Mouse (Mus musculus): ENCODE results near the gene Cacng1. TPM values are rescaled to one million over a fixed set of nuclear protein-coding genes. Genes with fewer than 3 reads are reported as not detected.

Gene Cacng1
- polyA plus RNA-seq, 1 experiment from 2014 or later: 0.20 TPM

DNA sequence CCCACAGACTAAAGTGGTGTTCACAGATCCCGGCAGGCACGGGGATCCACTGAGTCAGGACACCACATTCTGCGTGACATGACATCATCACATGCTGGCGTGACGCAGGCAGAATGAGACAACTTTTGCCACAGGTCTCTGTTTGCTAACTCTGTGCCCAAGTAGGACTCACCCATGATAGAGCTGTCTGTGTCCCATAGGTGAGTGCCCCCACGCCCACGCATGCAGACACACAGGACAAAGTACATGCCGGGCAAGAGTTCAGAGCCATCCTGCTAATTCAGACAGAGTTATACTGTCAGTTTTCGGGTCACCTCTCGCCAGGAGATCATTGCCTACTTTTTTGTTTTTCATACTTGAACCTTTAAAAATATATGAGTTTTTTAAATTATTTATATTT is 27.8 kb downstream of the Cacng1 start:
- Histone ChIP-seq H3K27me3 (ENCODE audit: insufficient read depth, low read length) (no peaks in the 10 kb centered on the region), H3K4me1 (ENCODE audit: insufficient read depth) (no peaks in the 10 kb centered on the region), H3K4me3 (ENCODE audit: low read depth, low read length) (no peak overlapping the region), H3K9me3 (ENCODE audit: low read depth, low read length) (no peaks in the 10 kb centered on the region), H3K4me2 (no peak overlapping the region), H3K36me3 (ENCODE audit: insufficient read depth) (peaks cover 27% of the 10 kb centered on the region), H3K27ac (ENCODE audit: low read depth) (no peak overlapping the region), H3K9ac (no peak overlapping the region)
- TF ChIP-seq CTCF (IDR thresholded peaks at IDR 0.05; ENCODE audit: low read depth): no peak
- ATAC-seq (ENCODE audit: insufficient read depth) (no peak), DNase-seq (no peak)
- WGBS: 94% methylated on average over 10 of the region's 10 CpGs

DNA sequence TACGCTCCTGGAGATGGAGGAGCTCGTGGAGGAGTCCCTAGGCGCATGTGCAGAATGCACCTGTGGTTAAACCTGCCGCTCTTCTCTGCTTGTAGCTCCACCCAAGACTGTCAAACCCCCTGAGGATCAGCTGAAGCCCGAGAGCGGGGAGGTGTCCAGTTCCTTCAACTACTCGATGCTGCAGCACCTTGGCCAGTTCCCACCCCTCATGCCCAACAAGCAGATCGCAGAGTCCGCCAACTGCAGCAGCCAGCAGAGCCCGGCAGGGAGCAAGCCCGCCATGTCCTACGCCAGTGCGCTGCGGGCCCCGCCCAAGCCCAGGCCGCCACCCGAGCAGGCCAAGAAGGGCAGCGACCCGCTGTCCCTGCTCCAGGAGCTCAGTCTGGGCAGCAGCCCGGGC is 30.0 kb downstream of the Cacng1 start:
- H3K9ac ChIP-seq: no peak overlapping the region
- H3K36me3 ChIP-seq (ENCODE audit: insufficient read depth): peaks cover 36% of the 10 kb centered on the region
- no peak overlapping the region for H3K4me2 ChIP-seq
- H3K4me1 ChIP-seq (ENCODE audit: insufficient read depth): no peaks in the 10 kb centered on the region
- H3K9me3 ChIP-seq (ENCODE audit: low read depth, low read length): no peaks in the 10 kb centered on the region
- DNase-seq (no peak), ATAC-seq (ENCODE audit: insufficient read depth) (no peak)
- no peak for TF ChIP-seq CTCF (IDR thresholded peaks at IDR 0.05; ENCODE audit: low read depth)
- WGBS: 85% methylated on average over 20 of the region's 20 CpGs
- H3K27me3 ChIP-seq (ENCODE audit: insufficient read depth, low read length): no peaks in the 10 kb centered on the region
- no peak overlapping the region for H3K27ac ChIP-seq (ENCODE audit: low read depth)
- no peak overlapping the region for H3K4me3 ChIP-seq (ENCODE audit: low read depth, low read length)

DNA sequence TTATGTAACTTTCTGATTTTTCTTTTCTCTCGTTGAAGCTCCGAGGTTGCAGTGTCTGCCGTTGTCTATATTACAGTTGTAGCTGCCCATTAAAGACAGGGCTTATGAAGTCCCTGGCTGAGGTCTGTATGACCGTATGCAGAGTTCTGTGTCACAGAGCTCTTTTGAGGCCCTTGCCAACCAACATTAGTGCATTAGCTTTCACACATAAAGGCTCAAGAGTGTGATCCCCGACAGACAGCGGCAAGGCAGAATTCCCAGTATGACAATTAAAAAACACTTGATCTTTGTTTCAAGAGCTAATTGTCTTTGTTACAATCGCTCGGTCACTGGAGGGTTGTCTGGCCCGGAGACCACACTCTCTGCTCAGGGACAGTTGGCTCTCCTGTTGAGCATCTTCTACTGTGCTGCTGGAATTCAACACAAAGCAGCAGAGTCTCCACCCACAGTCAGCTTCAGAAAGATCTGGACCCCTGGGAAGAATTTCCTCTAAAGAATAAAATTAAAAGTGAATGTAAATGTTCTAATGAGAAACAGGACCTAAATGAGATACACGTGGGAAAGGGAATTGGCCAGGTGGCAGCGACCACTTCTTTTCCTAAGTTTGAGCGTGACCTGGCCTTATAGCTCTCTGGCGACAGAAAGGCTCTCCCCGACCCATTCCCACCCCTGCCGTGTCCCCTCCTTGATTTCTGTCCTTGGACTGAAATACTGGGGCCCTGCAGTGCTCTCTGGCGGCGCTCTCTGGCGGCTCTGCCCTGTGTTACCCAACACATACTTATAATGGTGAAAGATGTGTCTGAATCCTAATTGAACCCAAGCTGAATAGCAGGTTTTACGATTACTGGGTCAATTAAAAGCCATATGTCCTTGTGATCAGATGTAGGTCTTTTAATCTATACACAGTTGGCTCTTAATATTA is 32.5 kb downstream of the Cacng1 start:
- no peaks in the 10 kb centered on the region for H3K27me3 ChIP-seq (ENCODE audit: insufficient read depth, low read length)
- no peak overlapping the region for H3K27ac ChIP-seq (ENCODE audit: low read depth)
- no peak overlapping the region for H3K4me2 ChIP-seq
- ATAC-seq (ENCODE audit: insufficient read depth): no peak
- no peak overlapping the region for H3K9ac ChIP-seq
- WGBS: 82% methylated on average over 19 of the region's 19 CpGs
- H3K4me3 ChIP-seq (ENCODE audit: low read depth, low read length): no peak overlapping the region
- DNase-seq: no peak
- no peaks in the 10 kb centered on the region for H3K9me3 ChIP-seq (ENCODE audit: low read depth, low read length)
- peaks cover 38% of the 10 kb centered on the region for H3K36me3 ChIP-seq (ENCODE audit: insufficient read depth)
- no peaks in the 10 kb centered on the region for H3K4me1 ChIP-seq (ENCODE audit: insufficient read depth)
- TF ChIP-seq CTCF (IDR thresholded peaks at IDR 0.05; ENCODE audit: low read depth): no peak

DNA sequence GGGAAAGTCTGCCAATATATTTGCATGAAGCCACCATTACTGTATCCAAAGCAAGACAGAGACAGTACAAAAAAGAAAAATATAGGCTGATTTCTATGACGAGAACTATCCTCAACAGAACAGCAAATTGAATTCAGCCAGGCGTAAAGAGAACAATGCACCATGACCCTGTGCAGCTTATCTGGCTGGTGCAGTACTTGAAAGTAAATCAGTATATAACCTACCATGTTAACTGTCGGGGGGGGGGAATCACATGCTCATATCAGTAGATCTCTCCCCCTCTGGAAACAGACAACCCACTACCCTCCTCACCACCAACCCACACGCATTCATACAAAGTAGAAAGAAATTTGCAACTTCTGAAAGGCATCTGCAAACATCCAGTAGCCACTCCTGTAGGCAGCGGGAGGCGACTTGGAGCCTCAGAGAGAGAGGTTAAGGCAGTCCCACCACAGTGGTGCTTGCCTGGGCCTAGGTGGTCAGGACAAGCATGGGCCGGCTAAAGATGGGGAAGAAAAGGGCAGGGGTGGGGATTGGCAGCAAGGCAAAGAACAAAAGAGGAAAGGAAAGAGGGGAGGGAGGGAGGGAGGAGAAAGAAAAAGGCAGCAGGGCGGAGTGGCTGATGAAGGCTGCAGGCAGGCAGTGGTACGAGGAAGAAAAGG is 33.5 kb downstream of the Cacng1 start:
- Histone ChIP-seq H3K4me2 (no peak overlapping the region), H3K36me3 (ENCODE audit: insufficient read depth) (peaks cover 30% of the 10 kb centered on the region), H3K27me3 (ENCODE audit: insufficient read depth, low read length) (no peaks in the 10 kb centered on the region), H3K9me3 (ENCODE audit: low read depth, low read length) (no peaks in the 10 kb centered on the region), H3K4me1 (ENCODE audit: insufficient read depth) (no peaks in the 10 kb centered on the region), H3K4me3 (ENCODE audit: low read depth, low read length) (no peak overlapping the region), H3K27ac (ENCODE audit: low read depth) (no peak overlapping the region), H3K9ac (no peak overlapping the region)
- 75% methylated on average over 9 of the region's 9 CpGs for WGBS
- ATAC-seq (ENCODE audit: insufficient read depth) (no peak), DNase-seq (no peak)
- no peak for TF ChIP-seq CTCF (IDR thresholded peaks at IDR 0.05; ENCODE audit: low read depth)

DNA sequence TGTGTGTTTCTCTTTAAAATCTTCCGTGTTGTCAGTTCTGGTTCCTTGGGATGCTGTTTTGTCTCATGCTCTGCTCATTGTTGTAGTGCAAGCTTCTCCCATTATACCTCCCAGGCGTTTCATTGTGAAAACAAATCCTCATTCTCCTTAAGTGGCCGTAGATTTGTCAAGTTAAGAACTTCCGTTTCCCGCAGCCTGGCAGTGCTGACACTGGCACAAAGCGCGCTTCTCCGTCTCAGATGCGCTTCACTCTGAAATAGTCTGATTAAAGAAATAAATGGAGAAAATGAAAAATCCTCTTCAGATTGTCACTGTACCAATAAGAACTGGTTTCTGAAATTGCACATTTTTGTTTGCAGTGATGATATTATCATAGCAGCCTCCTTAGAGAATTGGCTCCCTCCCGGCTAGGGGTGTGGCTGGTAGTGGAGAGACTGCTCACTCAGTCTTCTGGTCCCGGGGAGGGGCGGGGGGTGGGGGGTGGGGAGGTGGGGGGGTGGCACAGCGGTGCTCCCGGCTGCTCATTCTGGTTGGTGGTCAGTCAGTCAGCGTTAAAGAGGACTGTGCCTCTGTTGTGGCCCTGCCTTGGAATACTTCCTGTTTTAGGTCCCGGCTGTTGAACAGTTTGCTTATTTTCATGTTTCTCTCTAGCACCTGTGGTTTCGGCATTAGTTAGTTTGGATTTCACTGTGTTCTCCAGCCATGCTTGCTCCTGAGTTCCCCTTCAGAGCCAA is 39.9 kb downstream of the Cacng1 start:
- Histone ChIP-seq H3K9ac (no peak overlapping the region), H3K9me3 (ENCODE audit: low read depth, low read length) (no peaks in the 10 kb centered on the region), H3K4me2 (no peak overlapping the region), H3K4me3 (ENCODE audit: low read depth, low read length) (no peak overlapping the region), H3K27me3 (ENCODE audit: insufficient read depth, low read length) (no peaks in the 10 kb centered on the region), H3K4me1 (ENCODE audit: insufficient read depth) (no peaks in the 10 kb centered on the region), H3K27ac (ENCODE audit: low read depth) (no peak overlapping the region), H3K36me3 (ENCODE audit: insufficient read depth) (peaks cover 33% of the 10 kb centered on the region)
- TF ChIP-seq CTCF (IDR thresholded peaks at IDR 0.05; ENCODE audit: low read depth): no peak
- ATAC-seq (ENCODE audit: insufficient read depth) (no peak), DNase-seq (no peak)
- WGBS: 68% methylated on average over 17 of the region's 17 CpGs

DNA sequence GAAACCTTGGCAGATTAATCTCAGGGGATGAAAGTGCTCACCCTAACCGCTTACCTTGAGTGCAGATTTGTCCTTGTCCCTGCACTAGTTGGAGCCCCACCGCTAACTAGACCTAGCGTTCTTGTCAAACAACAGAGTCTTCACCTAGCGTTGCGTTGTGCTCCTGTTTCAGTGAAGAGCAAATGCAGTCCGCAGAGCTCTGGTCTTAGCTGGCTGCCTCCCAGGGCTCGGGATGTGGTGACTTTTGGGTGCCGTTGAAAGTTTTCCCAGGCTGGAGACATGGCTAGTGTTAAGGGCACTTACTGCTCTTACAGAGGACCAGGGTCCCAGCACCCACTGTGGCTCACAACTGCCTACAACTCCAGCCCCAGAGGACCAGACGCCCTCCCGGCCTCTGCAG is 41.1 kb downstream of the Cacng1 start:
- Histone ChIP-seq H3K4me1 (ENCODE audit: insufficient read depth) (no peaks in the 10 kb centered on the region), H3K36me3 (ENCODE audit: insufficient read depth) (peaks cover 42% of the 10 kb centered on the region), H3K9ac (no peak overlapping the region), H3K4me2 (no peak overlapping the region), H3K27ac (ENCODE audit: low read depth) (no peak overlapping the region), H3K27me3 (ENCODE audit: insufficient read depth, low read length) (no peaks in the 10 kb centered on the region), H3K4me3 (ENCODE audit: low read depth, low read length) (no peak overlapping the region), H3K9me3 (ENCODE audit: low read depth, low read length) (no peaks in the 10 kb centered on the region)
- ATAC-seq (ENCODE audit: insufficient read depth) (no peak), DNase-seq (no peak)
- TF ChIP-seq CTCF (IDR thresholded peaks at IDR 0.05; ENCODE audit: low read depth): no peak
- 78% methylated on average over 10 of the region's 10 CpGs for WGBS

DNA sequence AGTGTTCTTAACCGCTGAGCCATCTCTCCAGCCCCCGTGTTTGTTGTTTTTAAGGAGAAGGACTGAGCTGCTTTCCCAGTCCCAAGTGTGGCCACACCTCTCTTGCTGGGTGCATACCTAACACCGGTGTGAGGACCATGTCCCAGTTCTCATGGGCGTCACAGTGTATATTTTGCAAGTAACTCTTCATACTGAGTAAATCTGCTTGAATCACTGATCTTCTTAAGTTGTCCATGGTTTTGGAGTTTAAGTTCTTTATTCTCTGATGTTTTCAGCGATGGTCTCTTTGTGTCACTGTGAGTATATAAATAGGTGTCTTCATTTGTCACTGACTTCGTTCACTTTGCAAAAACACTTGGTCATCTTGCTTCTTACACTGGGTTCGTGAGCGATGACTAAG is 41.7 kb downstream of the Cacng1 start:
- 88% methylated on average over 8 of the region's 8 CpGs for WGBS

More for the DNA sequence above, 41.7 kb downstream of the Cacng1 start:
- ATAC-seq (ENCODE audit: insufficient read depth): no peak
- Histone ChIP-seq H3K36me3 (ENCODE audit: insufficient read depth) (peaks cover 47% of the 10 kb centered on the region), H3K4me1 (ENCODE audit: insufficient read depth) (no peaks in the 10 kb centered on the region), H3K9ac (no peak overlapping the region), H3K4me3 (ENCODE audit: low read depth, low read length) (no peak overlapping the region), H3K27ac (ENCODE audit: low read depth) (no peak overlapping the region), H3K4me2 (no peak overlapping the region), H3K9me3 (ENCODE audit: low read depth, low read length) (no peaks in the 10 kb centered on the region), H3K27me3 (ENCODE audit: insufficient read depth, low read length) (no peaks in the 10 kb centered on the region)
- DNase-seq: no peak
- no peak for TF ChIP-seq CTCF (IDR thresholded peaks at IDR 0.05; ENCODE audit: low read depth)

Data from lung, embryonic 14.5 days (tissue).